Mouse (Mus musculus) ovary, postnatal 14 days (tissue): ENCODE data around the gene Ift27.

Source experiments
- DNase-seq: peaks from one replicate; pipeline ENCODE4 v3.0.0; 2022; ENCODE audit warnings: low spot score

The Ift27 gene

GRCm38 (mm10) chr15:78173972-78174886 lies at the start of gene Ift27:
Gene Ift27 (minus strand): TSS chr15:78174107.
- DNase-seq: peak; percentile 88

DNA sequence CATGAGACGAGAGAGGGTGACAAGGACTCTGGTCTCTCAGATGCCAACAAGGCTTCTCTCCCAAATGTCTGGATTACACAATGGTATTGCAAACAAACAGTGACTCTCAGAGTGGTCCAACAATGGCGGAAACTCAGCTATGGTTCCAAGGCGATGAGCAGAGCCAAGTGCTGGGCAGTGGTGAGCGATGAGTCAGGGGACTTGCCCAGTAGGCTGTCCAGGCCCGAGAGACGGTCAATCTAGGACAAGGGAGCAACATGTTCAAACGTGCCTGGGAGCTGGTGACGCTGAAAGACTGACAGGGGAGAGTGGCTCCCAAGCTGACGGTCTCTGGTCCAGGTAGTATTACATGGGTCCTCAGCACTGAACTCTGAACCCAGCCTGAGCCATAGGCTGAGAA lies 41.4 kb upstream of the Ift27 start:
- DNase-seq: no peak

- no peak for DNase-seq
These were observed 37.5 kb upstream of the Ift27 start for GRCm38 (mm10) chr15:78211367-78211766.

DNA sequence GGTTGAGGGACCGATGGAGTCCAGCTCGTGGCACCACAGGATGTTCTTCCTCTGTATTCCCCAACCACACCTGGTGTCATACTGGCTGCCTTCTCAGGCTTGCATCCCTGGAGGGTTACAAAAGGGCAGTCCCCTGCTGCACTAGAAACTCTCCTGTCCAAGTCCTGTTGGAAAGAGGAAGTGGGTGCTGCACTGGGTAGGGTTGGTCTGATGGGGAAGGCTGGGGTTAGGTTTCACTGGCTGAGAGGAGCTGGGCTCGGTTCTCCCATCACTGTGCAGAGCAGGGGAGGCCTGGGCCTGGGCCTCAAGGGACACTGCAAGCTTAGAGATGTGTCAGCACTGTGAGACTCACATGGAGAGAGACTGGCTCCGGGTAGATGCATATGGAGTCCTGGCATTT lies 36.3 kb upstream of the Ift27 start:
- DNase-seq: no peak

- no peak for DNase-seq
These were observed 32.4 kb upstream of the Ift27 start, which contains the start of gene Pvalb for GRCm38 (mm10) chr15:78206312-78206711. Gene Pvalb (minus strand): TSS chr15:78206400.

GRCm38 (mm10) chr15:78205192-78205591 lies 31.3 kb upstream of the Ift27 start:
- DNase-seq: peak; percentile 18

- no peak for DNase-seq
These were observed 30.3 kb upstream of the Ift27 start for GRCm38 (mm10) chr15:78204053-78204847.

GRCm38 (mm10) chr15:78195096-78195880 lies 21.4 kb upstream of the Ift27 start:
- no peak for DNase-seq

DNA sequence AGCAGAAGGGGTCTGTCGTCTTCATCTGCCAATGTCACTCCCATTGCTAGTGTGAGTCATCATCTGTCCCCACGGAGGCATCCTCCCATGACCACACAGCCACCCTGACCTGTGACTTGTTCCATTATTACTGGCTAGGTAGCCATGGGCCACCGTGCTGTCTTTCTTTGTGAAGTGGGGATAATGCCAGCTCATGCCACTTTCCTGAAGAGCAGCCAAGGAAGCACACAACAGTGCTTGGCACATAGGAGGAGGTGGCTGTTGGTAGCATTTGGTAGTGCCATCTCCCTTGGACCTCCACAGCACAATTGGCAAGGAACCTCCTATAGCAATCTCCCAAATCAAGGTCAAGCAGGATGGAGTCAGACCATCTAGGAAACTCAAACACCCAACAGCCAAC lies 20.4 kb upstream of the Ift27 start:
- no peak for DNase-seq

- DNase-seq: no peak
These were observed 15.7 kb upstream of the Ift27 start for GRCm38 (mm10) chr15:78189636-78190035.

DNA sequence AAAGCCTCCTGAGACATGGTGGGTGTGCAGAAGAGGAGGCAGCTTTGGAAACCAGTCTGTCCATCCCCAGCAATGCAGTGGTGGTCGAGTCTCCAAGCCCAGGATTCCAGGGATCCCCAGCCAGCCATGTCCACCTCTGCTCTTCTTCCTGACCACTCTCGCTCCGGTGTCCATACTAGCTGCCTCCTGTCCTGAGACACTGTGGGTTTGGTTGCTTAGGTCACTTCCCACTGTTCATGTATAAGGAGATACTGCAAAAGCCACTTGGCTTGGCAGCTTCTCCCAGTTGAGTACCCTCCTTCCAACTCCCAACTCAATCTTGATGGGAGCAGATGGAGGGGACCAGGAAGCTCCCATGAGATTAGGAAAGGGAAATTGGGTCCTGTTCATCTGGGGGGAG lies 14.6 kb upstream of the Ift27 start:
- DNase-seq: no peak

DNA sequence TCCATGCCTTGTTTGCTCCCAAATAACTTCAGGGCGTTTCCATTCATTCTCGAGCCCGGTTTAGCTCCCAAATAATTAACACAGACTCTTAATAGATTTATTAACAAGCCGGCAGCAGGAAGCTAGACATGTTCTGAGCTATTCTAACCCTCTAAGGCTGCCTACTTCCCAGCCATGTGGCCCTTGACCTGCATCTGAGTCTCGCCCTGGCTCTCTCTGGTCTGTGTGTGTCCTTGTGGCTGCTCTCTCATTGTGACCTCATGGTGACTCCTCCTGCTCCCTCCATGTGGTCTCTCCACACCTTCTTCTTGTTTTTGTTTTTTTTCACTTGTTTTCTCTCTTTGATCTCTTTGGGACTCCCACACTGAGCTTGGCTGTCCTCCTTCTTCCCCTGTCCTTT lies 13.0 kb upstream of the Ift27 start:
- no peak for DNase-seq

DNA sequence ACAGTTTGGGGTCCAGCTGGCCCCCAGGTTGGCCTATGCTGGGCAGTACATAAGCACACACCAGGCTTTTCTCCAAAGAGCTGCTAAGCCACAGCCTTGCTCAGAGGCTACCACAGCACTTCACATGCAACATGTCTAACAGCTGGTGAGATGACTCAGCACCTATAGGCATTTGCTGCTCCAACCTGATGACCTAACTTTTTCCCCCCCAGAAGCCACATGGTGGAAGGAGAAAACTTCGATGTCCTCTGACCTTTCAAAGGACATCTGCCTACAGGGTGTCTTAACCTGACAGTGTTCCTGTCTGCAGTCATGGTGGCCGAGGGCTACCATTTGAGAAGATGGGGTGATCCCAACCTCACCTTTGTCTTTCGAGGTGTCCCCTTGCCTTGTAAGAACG lies 11.7 kb upstream of the Ift27 start:
- DNase-seq: no peak

DNA sequence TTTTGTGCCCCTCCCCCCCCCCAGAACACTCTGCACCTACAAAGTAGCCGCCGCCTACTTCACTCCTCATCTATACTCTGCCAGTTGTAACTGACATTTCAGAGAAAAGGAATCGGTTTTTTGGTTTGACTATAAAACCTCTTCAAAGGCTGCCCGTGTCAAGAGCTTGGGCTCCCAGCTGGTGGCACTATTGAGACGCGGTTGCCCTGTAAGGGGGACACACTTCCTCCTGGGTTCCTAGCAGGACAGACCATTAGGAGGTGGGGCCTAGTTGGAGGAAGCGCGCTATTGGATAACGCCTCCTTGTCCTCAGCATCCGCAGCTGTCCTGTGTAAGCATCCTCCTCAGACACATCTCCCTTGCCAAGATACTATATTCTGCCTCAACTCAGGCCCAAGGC lies 10.9 kb upstream of the Ift27 start:
- no peak for DNase-seq

GRCm38 (mm10) chr15:78181701-78182405 lies 7.9 kb upstream of the Ift27 start:
- DNase-seq: no peak

- DNase-seq: no peak
These were observed 5.9 kb upstream of the Ift27 start for GRCm38 (mm10) chr15:78179775-78180174.

DNA sequence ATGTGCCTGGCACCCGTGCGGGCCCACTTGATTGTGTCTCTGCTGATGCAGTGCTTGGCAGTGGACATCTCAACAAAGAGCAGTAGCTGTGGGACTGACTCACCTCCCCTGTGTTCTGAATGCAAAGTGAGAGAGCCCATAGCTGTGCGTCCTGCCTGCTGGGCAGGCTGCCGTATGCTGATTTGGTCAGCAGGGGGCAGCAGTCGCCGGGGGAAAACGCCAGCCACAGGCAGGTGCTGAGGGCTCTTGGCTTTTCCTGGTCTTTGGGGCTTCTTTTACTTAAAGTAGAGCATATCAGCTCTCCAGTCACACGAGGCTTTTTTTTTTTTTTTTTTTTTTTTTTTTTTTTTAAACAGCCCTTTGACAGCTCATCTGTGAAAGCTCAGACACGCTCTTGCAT lies 4.5 kb upstream of the Ift27 start:
- DNase-seq: peak; percentile 77

DNA sequence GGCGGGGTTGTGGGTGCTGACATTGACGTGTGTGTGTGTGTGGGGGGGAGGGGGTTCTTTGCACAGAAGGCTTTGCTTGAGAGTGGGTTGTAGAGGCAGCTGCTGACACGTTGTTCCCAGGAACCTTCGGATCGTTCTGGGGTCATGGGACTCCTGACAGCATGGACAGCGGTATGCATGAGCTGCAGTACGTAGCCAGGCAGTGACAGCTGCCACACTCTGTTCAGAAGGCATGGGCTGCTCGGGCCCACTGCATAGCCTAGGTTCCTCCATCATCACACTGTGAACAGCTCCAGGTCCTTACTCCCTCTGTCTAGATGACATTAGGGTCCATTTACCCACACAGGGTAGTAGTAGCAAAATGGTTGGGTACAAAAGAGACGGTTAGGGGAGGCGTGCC lies 3.4 kb upstream of the Ift27 start:
- DNase-seq: no peak

GRCm38 (mm10) chr15:78174887-78175245 lies 959 bp upstream of the Ift27 start:
- no peak for DNase-seq

- DNase-seq: no peak
These were observed 749 bp downstream of the Ift27 start for GRCm38 (mm10) chr15:78172899-78173817.
